Mouse (Mus musculus) small intestine, adult 2 months (tissue): ENCODE measurements around the gene Tada1.

ENCODE experiments used
- CTCF ChIP-seq: fragments of 200-500 bp; IDR thresholded peaks from 2 replicates; pipeline ENCODE4 v1.5.1; 2012; ENCODE audit warnings: low read depth, mild to moderate bottlenecking, control low read depth, inconsistent platforms, low read length, moderate library complexity, mixed read lengths; ENCODE audit not compliant: insufficient replicate concordance, insufficient read length; ENCODE audit errors: extremely low read depth
- POLR2A ChIP-seq: fragments of 200-500 bp; IDR thresholded peaks from 2 replicates; pipeline ENCODE4 v1.6.1; 2012; ENCODE audit warnings: low read depth, mild to moderate bottlenecking, control low read depth, inconsistent platforms, low read length, moderate library complexity

DNA sequence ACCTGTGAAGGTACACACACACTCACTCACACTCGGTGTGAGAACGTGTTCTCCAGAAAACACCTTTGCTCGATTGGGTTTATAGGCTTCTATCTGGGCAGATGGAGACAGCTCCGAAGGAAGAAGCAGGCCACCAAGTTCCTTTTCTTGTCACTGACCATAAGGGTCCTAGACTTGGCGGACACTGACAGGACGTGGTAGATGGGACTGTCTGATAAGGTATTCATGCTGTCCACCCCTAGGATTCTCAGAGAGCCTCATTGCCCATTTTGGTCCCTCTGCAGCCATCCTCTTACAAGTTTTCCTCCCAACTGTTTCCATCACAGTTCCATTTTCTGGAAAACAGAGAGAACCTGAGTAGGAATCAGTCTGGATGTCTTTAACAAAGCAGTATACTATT, 17.5 kb downstream of the Tada1 start:
- no peak for TF ChIP-seq CTCF
- TF ChIP-seq POLR2A: no peak
